Mouse (Mus musculus) heart, embryonic 11.5 days (tissue): Measurements from ENCODE around the gene Tmem170b. TPM values are rescaled to one million over a fixed set of nuclear protein-coding genes. Genes with fewer than 3 reads are reported as not detected.

Source experiments
- polyA plus RNA-seq: library from polyadenylated mRNA; unstranded; fragments of >200 nt; fragmentation: Nextera tagmentation; extraction: Ambion mirVana; gene quantifications from 2 replicates; pipeline ENCODE4 v1.2.1, GENCODE M21; 2014

The Tmem170b gene
- polyA plus RNA-seq, 1 experiment from 2014 or later = 17.6 TPM

Other genes starting within 250 kb of the Tmem170b start
- gene Nedd9, start 118.5 kb upstream of the Tmem170b start, polyA plus RNA-seq = 19.2 and 22.3 TPM in 2 replicates
- gene Adtrp, start 241.8 kb downstream of the Tmem170b start, polyA plus RNA-seq = not detected in 2 replicates